Mouse (Mus musculus) right cerebral cortex, postnatal 36 days (tissue): ENCODE data around the gene Cbx8.

ENCODE experiments used
- DNase-seq, 2 experiments: peaks; one replicate each; pipeline ENCODE4 v3.0.0; 2022; ENCODE audit warnings: low spot score in 2 of 2, mixed read lengths in 1 of 2

Gene Cbx8

GRCm38 (mm10) chr11:119040600-119041324, at the start of gene Cbx8:
TSS of gene Cbx8 (minus strand) at chr11:119040969.
- peak; percentile 99 to 100 for DNase-seq

DNA sequence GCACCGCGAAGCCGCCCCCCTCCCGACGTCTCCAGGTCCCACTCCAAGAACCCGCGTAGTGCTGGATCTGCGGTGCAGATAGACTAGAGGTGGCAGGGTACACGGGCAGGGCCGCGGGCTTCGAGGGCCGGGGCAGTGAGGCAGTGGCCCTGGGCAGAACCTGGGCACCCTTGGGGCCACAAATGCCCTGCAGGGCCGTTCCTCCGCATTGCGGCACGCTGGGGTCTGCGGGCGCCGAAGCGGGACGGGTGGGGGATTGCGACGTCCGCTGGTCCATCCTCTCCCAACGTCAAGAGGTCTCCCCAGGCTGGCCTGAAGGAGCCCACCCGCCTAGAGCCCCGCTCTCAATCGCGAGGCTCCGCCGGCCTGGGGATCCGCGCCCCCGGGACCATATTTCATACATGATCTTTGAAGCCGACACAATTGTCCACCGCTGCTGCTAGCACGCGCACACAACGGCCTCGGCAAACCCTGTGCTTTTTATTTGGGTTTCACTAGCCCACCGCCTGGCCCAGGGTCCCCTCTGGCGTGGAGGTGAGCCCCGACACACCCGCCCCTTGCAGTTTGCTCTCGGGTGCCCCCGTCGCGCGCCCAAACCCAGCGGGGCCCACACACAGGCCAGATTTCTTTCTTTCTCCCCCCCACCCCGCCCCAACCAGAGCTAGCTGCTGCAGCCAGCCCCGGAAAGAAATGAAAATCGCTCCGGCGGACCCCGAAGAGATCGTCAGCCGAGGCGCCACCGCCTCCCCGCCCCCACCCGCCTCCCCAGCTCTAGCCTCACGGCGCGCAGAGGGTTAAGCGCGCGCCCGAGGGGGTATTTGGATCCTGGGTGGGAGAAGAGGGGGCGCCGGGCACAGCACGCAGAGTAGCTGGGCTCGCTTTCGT, 49.5 kb upstream of the Cbx8 start:
- no peak for DNase-seq

GRCm38 (mm10) chr11:119089235-119090075, 48.7 kb upstream of the Cbx8 start:
- DNase-seq = no peak

DNA sequence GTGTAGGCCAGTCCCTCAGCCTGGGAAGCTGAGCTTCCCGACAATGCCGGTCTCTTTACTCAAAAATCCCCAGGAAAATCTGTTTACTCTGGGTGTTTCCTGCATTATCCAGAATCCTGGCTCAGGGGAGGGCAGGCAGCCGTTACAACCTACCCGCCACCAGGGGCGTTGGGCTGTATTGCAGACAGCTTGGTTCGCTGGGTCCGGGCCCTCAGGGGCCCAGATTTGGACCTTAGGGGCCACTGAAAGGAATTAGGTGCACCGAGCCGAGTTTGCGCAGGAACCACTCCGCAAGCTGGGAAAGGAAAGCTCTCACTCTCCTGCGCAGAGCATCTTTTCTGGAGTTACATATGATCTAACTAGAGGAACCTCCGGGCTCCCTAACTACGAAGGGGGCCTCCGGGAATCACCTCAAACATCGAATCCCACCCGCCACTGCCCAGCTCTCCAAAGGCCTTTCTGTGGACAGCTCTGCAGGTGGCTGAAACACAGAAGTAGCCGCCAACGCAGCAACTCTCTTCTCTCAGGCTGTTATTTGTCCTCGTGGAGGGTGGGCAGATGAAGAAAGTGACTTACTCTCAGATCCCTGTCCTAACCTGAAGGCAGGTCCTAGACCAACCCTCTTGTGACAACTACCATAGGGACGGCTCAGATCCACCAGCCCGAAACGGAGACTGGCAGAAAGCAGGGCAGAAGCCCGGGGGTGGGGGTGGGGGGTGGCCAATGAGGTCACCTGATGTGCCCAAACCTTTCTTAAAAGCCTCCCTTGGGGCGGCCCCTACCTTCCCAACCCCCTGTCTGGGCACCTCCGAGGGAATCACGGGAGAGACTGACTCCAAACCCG, 47.8 kb upstream of the Cbx8 start:
- DNase-seq = no peak

DNA sequence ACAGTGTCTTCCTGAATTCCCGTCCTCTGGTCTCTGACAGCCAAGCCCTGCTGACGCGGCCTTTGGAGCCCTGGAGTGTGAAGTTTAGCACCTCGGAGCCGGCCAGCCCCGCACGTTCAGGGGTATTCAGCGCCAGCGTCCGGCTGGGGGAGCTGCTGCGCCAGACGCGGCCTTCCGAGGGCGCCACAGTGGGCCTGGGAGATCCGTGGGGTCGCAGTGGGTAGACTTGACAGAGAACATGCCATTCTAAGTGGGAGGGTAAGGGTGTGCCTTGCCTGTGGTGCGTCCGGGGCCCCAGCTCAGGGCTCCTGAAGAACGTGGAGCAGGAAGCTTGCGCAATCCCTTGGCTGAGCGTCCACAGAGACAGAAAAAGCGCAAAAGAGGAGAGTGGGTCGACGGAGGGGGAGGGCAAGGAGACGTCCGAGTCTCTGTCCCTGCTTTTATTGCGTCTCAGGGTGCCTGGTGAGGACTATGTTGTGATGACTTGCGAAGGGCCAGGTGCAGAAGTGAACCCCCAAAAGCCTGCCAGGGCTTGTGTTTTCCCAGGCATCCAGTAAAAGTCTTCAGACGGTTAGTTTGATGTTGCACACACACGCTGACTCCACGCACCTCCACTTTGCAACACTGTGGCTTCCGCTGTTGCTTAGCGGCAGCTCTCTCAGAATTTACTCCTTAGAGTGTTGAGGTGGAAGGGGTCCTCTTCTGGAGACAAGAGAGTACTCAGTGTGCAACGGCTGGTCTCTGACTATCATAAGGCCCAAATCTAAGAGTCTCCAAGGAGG, 46.7 kb upstream of the Cbx8 start:
- no peak for DNase-seq

DNA sequence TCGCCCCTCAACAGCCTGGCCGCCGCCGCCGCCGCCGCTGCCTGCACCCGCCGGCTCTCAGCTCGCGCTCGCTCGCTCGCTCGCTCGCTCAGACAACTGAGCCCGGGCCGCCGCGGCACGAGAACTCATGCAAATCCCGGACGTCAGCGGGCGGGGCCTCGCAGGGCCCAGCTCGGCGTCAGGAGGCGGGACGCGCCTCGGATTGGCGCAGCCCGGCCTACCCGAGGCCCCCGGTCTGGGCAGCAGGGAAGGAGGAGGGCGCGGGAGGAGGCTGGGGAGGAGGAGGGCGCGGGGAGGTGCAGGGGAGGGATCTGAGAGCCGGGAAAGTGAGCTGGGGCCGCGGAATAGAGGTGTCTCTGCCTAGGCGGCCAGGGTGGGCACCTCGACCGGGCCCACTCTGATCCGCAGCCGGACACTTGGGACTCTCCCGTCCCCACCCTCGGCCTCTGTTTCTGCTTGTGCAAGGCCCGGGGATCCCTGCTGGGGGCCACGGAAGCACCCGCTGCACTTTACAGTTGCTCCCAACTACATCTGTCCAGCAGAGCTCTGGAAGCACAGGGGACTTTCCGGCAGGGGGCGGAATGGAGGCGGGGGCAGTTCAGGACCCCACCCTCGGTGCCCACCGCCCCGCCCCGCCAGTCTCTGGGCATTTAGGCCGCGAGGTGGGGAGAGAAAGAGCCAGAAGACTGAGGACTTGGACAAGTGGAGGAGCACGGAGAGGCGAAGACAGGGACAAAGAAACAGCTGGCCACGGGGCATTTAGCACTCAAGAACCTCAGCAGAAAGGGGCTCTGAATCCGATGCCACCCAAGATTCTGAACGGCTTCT, 45.6 kb upstream of the Cbx8 start, which contains the start of gene Cbx4:
Gene Cbx4, minus strand, starts transcription at position 78 of the 828 bp plus-strand sequence.
- DNase-seq = peak; percentile 84 to 87

- DNase-seq = peak; percentile 69 to 74
These were observed 44.7 kb upstream of the Cbx8 start for GRCm38 (mm10) chr11:119085279-119086062.

DNA sequence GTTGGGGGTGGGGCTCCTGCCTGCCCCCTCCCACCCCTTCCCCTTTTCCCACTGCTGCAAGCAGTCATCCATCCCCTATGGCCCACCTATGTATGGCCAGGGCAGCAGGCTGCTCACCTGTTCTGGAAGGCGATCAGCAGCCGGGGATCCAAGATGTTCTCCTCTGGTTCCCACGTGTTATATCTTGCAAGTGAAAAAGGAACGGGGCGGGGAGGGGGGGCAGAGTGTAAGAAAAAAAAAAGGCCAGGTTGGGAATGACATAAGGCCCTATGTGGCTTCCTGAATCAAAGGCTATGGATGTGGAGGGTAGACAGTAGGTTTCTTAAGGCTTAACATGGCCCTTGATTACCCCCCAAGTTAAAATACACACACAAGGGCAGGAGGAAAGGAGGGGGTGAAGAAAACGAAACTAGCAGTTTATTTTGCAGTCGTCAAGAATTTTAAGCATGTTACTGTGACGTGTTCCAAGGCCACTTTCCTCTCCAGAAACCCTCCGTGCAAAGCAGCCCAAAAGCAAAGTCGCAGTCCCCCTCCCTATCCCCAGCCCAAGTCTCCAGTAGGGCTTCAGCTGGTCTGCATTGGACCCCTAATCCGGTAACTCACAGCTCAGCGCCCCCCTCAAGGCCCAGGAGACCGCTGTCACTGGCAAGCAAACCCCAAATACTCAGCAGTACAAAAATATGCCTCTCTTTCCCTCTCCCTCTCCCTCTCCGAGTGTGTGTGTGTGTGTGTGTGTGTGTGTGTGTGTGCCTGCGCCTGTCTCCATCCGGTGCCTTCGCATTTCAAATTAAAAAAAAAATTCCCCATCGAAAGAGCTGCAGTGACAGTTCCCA, 43.9 kb upstream of the Cbx8 start:
- no peak for DNase-seq

DNA sequence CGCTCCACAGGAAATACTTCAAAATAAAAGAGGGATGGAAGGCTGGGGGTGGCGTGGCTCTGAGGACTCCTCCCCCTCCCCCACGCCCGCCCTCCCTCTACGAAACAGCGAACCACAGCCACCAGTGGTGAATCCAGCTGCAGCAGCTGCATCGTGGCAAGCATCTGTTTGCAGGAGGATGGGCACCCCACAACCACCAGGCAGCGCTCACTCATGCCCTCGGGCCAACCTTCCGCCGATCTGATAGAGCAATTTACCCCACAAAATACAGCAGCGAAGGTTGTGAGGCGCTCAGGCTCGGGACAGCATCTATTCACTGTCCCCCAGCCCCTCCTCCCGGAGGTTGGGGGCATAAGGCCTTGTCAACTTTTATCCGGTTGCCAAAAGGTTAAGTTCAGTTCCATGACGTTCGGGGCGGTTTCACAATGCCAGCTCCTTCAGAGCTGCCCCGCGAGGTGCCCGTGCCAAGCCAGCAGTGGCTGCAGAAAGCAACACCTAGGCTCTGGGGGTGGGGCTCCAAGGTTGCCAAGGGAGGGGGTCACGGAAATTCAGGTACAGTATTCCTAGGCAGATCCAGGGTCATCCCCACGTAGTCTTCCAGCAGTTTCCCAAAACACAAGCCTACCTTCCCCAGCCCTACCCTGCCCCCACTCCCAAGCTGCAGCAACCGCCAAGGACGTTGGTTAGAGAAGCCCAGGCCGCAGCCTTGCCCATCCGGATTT, 43.1 kb upstream of the Cbx8 start:
- DNase-seq = no peak

DNA sequence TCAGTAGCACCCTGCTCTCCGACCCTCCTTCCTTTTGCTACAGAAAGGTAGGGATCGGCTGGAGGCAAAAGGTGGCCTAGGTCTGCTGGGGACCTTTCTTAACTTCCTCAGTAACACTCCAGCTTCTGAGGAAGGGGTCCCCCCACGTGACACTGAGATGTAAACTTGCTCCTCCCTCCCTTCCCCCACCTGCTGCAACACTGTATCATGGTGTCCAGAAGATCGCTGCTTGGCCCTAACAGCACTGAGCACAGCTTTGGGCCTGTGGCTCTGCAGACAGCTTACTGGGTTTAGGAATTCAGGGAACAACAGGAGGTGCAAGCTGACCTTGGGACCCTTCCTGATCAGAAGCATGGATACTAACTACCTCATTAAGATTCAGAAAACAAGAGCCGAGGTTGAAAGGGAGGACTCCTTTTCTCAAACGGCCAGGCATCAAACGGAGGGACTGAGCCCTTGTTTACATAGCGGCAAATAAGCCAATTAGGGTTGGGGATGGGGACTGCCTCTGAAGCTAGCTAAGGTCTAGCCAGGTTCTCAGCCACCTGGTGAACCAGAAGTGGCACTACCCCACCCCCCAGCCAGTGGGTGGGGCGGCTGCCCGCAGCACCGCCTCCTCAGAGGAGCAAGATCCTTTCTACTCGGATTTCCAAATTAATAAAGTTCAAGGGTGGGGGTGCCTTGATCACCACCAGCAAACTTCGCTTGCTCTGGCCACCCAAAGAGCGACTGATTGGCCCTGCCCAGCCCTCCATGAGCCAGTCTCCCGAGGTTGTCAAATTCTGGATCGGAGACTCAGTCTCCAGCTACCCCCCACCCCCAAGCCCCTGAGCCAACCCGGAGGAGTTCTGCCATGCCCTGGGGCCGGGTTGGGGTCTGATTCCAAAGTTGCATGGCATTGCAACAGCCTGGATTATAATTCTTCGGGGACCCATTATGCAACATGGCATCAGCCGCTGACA, 42.1 kb upstream of the Cbx8 start:
- DNase-seq = no peak

DNA sequence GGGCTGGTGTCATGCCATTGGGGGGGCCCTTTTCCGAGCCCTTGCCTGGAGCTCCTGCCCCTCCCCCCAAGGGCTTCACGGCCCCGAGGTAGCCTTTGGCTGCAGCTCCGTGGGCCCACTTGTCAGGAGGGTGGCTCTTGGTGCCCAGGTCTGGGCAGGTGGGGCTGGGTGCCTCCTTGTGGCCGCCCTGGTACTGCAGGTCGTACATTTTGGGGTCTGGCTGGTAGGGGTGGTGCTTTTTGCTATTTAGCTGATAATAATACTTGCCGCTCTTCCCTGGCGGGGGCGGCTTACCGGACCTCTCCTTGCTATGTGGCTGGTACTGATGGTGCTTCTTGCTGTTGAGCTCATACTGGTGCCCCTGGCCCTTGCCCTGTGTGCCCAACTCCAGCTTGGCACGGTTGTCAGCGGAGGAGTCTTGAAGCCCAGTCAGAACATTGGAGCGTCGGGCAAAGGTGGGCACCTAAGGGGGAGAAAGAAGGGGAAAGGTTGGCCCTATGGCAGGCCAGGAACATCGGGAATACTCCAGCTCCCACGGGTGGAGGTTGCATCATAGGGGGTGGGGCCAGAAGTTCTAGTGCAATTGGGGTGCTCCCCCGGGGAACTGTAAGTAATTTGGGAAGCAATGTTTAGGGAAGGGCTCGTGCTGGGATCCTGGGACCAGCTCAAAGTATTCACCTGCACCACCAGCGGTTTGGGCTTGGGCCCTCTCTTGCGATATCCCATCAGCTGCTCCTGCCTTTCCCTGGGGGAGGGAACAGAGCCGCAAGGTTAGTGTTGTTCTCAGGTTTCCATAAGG, 41.3 kb upstream of the Cbx8 start:
- no peak for DNase-seq

- no peak for DNase-seq
These were observed 40.5 kb upstream of the Cbx8 start for GRCm38 (mm10) chr11:119081148-119081838.

DNA sequence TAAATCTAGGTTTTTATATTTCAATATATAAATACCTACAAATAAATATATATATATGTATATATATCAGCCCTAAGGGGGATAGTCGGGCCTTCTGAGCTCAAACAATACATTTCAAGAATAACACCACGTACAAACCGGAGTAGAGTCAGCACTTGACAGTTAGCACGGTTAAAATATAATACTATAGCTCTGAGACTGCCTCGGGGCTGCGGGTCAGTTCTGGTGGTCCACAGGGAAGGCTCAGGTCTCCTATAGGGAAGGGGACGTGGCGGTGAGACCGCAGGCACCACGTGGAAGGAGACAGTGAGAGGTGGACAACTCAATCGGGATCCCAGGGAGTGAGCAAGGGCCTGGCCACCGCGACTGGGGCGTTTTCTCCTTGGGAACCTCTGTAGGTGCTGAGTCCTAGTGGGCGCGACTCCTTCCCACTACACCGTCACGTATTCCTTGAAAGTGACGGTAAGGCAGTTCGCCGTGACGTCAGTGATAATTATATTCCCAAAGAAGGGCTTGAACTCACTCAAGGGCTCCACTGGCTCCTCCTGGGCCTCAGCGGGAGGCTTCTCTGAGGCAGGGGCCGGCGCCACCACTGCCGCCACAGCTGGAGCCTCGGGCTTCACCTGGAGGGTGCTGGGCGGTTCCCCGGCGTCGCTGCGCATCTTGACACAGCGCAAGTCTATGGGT, 39.8 kb upstream of the Cbx8 start:
- DNase-seq = no peak

GRCm38 (mm10) chr11:119079445-119079837, 38.7 kb upstream of the Cbx8 start:
- DNase-seq = no peak
